Mouse (Mus musculus) midbrain, postnatal 0 days (tissue): ENCODE results near the gene Uri1. TPM values are rescaled to one million over a fixed set of nuclear protein-coding genes. Genes with fewer than 3 reads are reported as not detected.

Experiments used
- ATAC-seq: fragments of 200-750 bp; cut with Nextera tagmentation; 2 replicates; pipeline ENCODE4 v1.8.0; 2017; ENCODE audit warnings: moderate number of reproducible peaks, mild to moderate bottlenecking, moderate TSS enrichment, moderate library complexity; ENCODE audit not compliant: low FRiP score
- DNase-seq: peaks from one replicate; pipeline ENCODE4 v3.0.0-alpha.2; 2015; ENCODE audit warnings: low spot score
- H3K27ac ChIP-seq: fragments of 300-500 bp; sonication (generic); 2 replicates; pipeline ENCODE4 v1.5.1; 2014; ENCODE audit warnings: low read depth, mild to moderate bottlenecking, low read length, mixed read lengths
- H3K27me3 ChIP-seq: fragments of 300-500 bp; sonication (generic); 2 replicates; pipeline ENCODE4 v1.6.1; 2014; ENCODE audit warnings: low read length, control low read depth, mixed read lengths; ENCODE audit not compliant: insufficient read depth
- H3K36me3 ChIP-seq: fragments of 300-500 bp; sonication (generic); 2 replicates; pipeline ENCODE4 v1.6.1; 2014; ENCODE audit warnings: low read length, control low read depth, mixed read lengths; ENCODE audit not compliant: insufficient read depth
- H3K4me1 ChIP-seq: fragments of 300-500 bp; sonication (generic); 2 replicates; pipeline ENCODE4 v1.6.1; 2014; ENCODE audit warnings: mild to moderate bottlenecking, control low read depth, antibody characterized with exemption, low read length, mixed read lengths; ENCODE audit not compliant: insufficient read depth
- H3K4me2 ChIP-seq: fragments of 300-500 bp; sonication (generic); 2 replicates; pipeline ENCODE4 v1.6.1; 2014; ENCODE audit warnings: low read depth, mild to moderate bottlenecking, low read length, mixed read lengths; ENCODE audit not compliant: poor library complexity, severe bottlenecking
- H3K4me3 ChIP-seq: fragments of 300-500 bp; sonication (generic); 2 replicates; pipeline ENCODE4 v1.5.1; 2014; ENCODE audit warnings: low read depth, mild to moderate bottlenecking, low read length, moderate library complexity
- H3K9ac ChIP-seq: fragments of 300-500 bp; sonication (generic); replicated peaks from 2 replicates; pipeline ENCODE4 v1.6.1; 2014; ENCODE audit warnings: mild to moderate bottlenecking, low read length, moderate library complexity, mixed read lengths; ENCODE audit not compliant: poor library complexity, severe bottlenecking
- H3K9me3 ChIP-seq: fragments of 300-500 bp; sonication (generic); 2 replicates; pipeline ENCODE4 v1.6.1; 2016; ENCODE audit warnings: low read length, control low read depth
- CTCF ChIP-seq: IDR thresholded peaks from 2 replicates; pipeline ENCODE4 v1.5.1; 2016; ENCODE audit warnings: antibody characterized with exemption, mild to moderate bottlenecking
- WGBS: fragments of 180-500 bp; shearing (Covaris S2); extraction: QIAGEN DNeasy Blood & Tissue Kit; methylation state at CpG from one replicate; pipeline ENCODE4 v1.1.7; 2014; 5-methylcytosine and 5-hydroxymethylcytosine counted together
- polyA plus RNA-seq: library from polyadenylated mRNA; unstranded; fragments of >200 nt; fragmentation: Nextera tagmentation; extraction: Ambion mirVana; gene quantifications from 2 replicates; pipeline ENCODE4 v1.2.1, GENCODE M21; 2015
- total RNA-seq: library from RNA; depleted of rRNA; stranded (reverse); fragments of >200 nt; gene quantifications from 2 replicates; pipeline ENCODE4 v1.2.3, GENCODE M21; 2014

The Uri1 gene
- total and polyA plus RNA-seq, 2 experiments from 2014 or later = 31.7 to 36.1 TPM

- Histone ChIP-seq H3K27me3 (no peaks in the 10 kb centered on the region), H3K4me1 (no peaks in the 10 kb centered on the region), H3K9me3 (no peaks in the 10 kb centered on the region), H3K4me2 (no peak overlapping the region), H3K36me3 (no peaks in the 10 kb centered on the region), H3K27ac (no peak overlapping the region), H3K4me3 (no peak overlapping the region), H3K9ac (no peak overlapping the region)
- 95% methylated on average over 4 of the region's 4 CpGs for WGBS
- ATAC-seq = no peak
- TF ChIP-seq CTCF = no peak
- DNase-seq = no peak
These were observed 7.8 kb upstream of the Uri1 start for GRCm38 (mm10) chr7:38031183-38031582.

- DNase-seq = no peak
- Histone ChIP-seq H3K27ac (no peak overlapping the region), H3K36me3 (no peaks in the 10 kb centered on the region), H3K9ac (no peak overlapping the region), H3K4me1 (no peaks in the 10 kb centered on the region), H3K4me3 (no peak overlapping the region), H3K4me2 (no peak overlapping the region), H3K9me3 (no peaks in the 10 kb centered on the region), H3K27me3 (no peaks in the 10 kb centered on the region)
- TF ChIP-seq CTCF = no peak
- WGBS = 41% methylated on average over 6 of the region's 6 CpGs
- ATAC-seq = no peak
These were observed 7.3 kb upstream of the Uri1 start for GRCm38 (mm10) chr7:38030606-38031005.

- Histone ChIP-seq H3K27me3 (no peaks in the 10 kb centered on the region), H3K9me3 (no peaks in the 10 kb centered on the region), H3K27ac (no peak overlapping the region), H3K4me1 (no peaks in the 10 kb centered on the region), H3K9ac (no peak overlapping the region), H3K4me3 (no peak overlapping the region), H3K36me3 (no peaks in the 10 kb centered on the region), H3K4me2 (no peak overlapping the region)
- ATAC-seq (no peak), DNase-seq (no peak)
- TF ChIP-seq CTCF = no peak
- 60% methylated on average over 2 of the region's 2 CpGs for WGBS
These were observed 6.6 kb upstream of the Uri1 start for GRCm38 (mm10) chr7:38029986-38030385.

- Histone ChIP-seq H3K9me3 (no peaks in the 10 kb centered on the region), H3K27me3 (no peaks in the 10 kb centered on the region), H3K4me1 (no peaks in the 10 kb centered on the region), H3K4me2 (no peak overlapping the region), H3K9ac (no peak overlapping the region), H3K27ac (no peak overlapping the region), H3K36me3 (no peaks in the 10 kb centered on the region), H3K4me3 (no peak overlapping the region)
- ATAC-seq = no peak
- no peak for TF ChIP-seq CTCF
- 64% methylated on average over 5 of the region's 5 CpGs for WGBS
- no peak for DNase-seq
These were observed 5.7 kb upstream of the Uri1 start for GRCm38 (mm10) chr7:38029083-38029482.

GRCm38 (mm10) chr7:38027940-38028600 is 4.7 kb upstream of the Uri1 start:
- H3K27me3 ChIP-seq = no peaks in the 10 kb centered on the region
- no peak overlapping the region for H3K4me2 ChIP-seq
- no peak for DNase-seq
- no peak for ATAC-seq
- H3K4me1 ChIP-seq = no peaks in the 10 kb centered on the region
- no peak overlapping the region for H3K4me3 ChIP-seq
- 86% methylated on average over 7 of the region's 7 CpGs for WGBS
- H3K27ac ChIP-seq = no peak overlapping the region
- H3K36me3 ChIP-seq = no peaks in the 10 kb centered on the region
- no peak overlapping the region for H3K9ac ChIP-seq
- H3K9me3 ChIP-seq = no peaks in the 10 kb centered on the region
- no peak for TF ChIP-seq CTCF

- DNase-seq (no peak), ATAC-seq (no peak)
- Histone ChIP-seq H3K9ac (no peak overlapping the region), H3K27me3 (no peaks in the 10 kb centered on the region), H3K27ac (no peak overlapping the region), H3K4me2 (no peak overlapping the region), H3K36me3 (no peaks in the 10 kb centered on the region), H3K4me3 (no peak overlapping the region), H3K4me1 (no peaks in the 10 kb centered on the region), H3K9me3 (no peaks in the 10 kb centered on the region)
- TF ChIP-seq CTCF = no peak
- 80% methylated on average over 4 of the region's 4 CpGs for WGBS
These were observed 1.5 kb upstream of the Uri1 start for GRCm38 (mm10) chr7:38024839-38025238.
